Mouse (Mus musculus) urinary bladder, postnatal 25 days (tissue): Measurements from ENCODE around the gene P2rx4.

ENCODE experiments used
- DNase-seq: peaks from one replicate; pipeline ENCODE4 v3.0.0; 2022; ENCODE audit warnings: low spot score

Gene P2rx4

GRCm38 (mm10) chr5:122703574-122703973 is 3.8 kb upstream of the P2rx4 start:
- no peak for DNase-seq

DNA sequence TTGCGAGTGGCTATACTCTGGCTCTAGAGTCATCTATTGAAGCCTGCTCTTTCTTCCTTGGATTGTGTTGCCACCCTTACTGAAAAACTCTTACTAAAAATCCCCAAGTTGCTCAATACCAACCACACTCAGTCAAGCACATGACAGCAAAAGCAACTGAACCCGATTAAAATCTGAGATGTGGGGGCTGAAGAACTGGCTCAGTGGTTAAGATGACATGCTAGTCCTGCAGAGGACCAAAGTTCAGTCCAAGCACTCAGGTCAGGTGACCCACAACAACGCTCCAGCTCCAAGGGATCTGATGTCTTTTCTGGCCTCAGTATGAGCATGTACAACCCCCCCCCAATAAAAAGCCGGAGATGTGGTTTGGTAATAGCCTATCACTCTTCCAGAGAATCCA is 2.8 kb upstream of the P2rx4 start:
- no peak for DNase-seq

- DNase-seq, result no peak
These were observed 2.2 kb upstream of the P2rx4 start for GRCm38 (mm10) chr5:122705174-122705573.

- DNase-seq, result no peak
These were observed 448 bp upstream of the P2rx4 start for GRCm38 (mm10) chr5:122706917-122707275.

- DNase-seq, result no peak
These were observed 1.5 kb downstream of the P2rx4 start for GRCm38 (mm10) chr5:122708819-122709218.

GRCm38 (mm10) chr5:122715723-122716122 is 8.4 kb downstream of the P2rx4 start:
- DNase-seq, result no peak

DNA sequence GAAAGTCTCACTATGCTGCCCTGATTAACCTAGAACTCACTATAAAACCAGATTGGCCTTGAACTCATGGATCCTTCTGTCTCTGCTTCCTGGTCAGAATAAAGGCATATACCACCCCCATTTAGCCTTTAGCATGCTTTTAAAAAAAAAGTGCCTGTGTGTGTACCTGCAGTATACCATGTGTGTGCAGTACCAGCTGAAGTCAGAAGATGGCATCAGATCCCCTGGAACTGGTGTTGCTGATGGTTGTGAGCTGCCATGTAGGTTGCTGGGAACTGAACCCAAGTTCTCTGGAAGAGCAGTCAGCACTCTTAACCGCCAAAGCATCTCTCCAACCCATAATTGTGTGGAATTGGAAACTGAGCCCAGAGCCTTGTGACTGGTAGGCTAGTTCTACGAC is 9.4 kb downstream of the P2rx4 start:
- DNase-seq, result no peak

GRCm38 (mm10) chr5:122718400-122718799 is 11.1 kb downstream of the P2rx4 start:
- DNase-seq, result no peak

DNA sequence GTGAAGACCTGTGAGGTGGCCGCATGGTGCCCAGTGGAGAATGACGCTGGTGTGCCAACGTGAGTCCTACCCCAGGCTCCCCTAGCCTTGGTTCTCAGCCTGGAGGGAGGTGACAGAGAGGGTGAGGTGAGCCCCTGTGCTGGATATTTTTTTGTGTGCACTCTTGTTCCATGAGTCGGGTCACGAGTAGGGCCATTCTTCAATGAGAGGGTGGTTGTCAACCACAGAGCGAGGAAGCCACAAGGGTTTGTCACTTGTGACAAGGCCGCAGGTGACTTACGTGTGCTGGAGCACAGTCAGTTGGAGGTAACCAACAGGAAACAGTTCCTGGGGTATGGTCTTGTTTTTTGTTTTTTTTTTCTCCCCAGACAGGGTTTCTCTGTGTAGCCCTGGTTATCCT is 11.8 kb downstream of the P2rx4 start:
- no peak for DNase-seq

DNA sequence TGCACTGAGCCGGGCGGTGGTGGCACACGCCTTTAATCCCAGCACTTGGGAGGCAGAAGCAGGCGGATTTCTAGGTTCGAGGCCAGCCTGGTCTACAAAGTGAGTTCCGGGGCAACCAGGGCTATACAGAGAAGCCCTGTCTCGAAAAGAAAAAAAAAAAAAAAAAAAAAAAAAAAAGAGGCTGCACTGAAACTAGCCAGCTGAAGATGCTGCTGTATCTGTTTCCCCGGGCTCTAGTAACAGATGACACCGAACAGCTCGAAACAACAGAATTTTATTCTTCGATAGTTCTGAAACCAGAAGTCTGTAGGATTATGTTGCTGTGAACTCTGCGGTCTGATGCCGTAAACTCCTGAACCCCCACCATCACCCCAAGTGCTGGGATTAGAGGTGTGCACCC is 18.1 kb downstream of the P2rx4 start:
- no peak for DNase-seq

DNA sequence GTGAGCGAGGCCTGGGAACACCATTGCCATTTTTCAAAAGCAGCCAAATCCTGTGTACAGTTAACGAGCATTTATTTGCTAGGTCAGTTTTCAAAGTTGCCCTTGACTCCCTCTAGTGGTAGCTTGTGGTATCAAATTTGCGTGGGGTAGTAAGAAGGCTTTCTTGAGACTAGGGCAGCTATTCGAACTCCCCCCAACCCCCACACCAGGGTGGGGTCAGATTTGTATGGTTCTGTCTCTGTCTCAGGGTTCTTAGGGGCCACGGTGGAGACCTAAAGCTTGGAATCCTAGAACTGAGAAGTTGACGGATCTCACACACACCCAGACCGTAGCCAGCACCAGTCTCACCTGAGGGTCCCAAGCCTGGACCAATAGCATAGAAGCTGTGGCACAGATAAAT is 18.7 kb downstream of the P2rx4 start:
- DNase-seq, result peak; percentile 39

DNA sequence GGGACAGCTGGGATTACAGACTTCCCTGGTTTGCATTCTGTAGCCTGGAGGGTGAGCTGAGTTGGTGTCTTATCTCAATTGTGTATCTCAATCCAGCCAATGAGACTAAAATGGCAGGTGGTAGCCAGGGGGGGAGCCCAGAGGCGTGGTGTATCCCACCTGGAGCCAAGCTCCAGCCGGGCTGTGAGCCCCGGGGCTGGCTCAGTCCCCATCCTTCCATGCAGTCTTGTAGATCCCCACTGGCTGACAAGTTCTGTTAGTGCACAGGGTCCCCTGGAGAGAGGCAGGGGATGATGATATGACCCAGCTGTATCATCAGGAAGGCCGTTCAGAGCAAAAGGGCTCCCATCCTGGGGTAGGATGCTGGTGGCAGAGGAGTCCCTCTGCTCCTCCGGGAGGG is 19.3 kb downstream of the P2rx4 start:
- no peak for DNase-seq

DNA sequence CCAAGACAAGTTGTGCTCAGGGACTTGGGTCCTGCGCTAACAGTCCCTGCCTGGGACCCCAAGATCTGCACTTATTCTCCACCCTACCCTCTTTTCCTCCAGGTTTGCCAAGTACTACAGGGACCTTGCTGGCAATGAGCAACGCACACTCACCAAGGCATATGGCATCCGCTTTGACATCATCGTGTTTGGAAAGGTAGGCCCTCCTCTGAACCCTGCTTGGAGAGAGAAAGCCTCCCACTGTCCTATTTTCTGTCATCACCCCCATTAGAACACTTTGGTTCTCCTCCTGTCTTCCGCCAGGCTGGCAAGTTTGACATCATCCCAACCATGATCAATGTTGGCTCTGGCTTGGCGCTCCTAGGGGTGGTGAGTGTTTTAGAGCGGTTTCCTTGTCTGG is 19.8 kb downstream of the P2rx4 start:
- DNase-seq, result no peak

DNA sequence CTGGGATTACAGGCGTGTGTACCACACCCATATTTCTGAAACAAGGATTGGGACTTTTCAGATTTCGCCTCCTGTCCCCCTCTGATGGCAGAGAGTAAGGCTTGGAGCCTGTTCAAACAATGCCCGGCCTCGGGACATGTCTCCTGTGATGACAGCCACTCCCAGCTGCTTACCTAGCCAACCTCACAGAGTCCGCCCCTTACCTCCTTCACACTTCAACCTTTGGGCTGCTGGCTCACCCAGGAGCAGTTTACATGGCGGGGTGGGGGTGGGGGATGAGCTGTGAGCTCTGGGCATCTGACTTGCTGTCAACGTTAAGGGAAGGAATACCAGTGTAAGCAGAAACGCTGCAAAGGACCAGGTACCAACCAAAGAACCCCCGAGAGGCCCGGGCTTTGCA is 23.4 kb downstream of the P2rx4 start:
- DNase-seq, result no peak

DNA sequence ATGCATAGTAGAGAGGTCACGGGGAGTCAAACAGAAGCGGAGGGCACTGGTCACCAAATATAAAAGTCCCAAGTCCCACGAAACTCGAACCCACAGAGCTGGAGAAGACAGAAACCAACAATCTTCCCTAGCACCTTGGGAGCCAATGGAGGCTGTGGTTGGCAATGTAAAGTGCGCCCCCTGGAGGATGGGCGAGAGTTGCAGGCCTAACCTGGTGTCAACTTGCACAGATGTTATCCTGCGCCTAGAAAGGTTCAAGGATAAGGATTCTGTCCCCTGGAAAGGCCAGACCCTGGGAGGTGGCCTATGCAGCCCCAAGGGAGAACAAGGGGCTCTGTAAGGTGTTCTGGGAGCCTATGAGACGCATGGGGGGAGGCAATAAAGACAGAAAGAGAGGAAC is 24.0 kb downstream of the P2rx4 start:
- peak; percentile 60 for DNase-seq

DNA sequence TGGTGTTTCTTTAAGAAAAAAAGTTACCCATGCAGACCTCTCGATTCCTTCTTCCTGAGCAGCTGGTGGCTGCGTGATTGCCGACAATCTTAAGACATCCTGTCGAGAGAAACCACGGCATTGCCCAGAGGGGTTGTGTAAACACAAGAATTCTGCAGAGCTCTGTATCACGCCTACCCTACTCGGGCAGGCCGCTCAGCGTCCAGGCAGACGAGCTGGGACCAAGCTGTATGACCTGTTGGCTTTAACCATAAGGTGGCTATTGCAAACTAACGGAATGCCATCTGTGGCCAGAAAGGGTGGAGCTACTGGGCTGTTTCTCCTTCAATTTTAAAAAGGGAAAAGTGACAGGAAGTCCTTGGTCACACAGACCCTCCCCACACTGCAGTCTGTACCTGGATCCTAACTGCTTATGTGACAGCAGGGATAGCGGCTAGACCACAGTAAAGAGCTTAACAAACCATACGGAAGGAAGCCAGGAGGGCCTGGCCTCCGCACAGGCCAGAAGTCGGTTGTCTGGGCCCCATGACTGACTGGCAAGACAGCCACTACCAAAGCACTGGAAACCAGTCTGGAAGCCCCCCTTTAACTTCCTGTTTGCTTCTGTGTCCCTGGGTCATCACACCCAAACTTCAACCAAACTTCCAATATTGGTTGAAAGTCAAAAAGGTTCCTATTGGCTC is 24.8 kb downstream of the P2rx4 start:
- no peak for DNase-seq

GRCm38 (mm10) chr5:122733881-122734280 is 26.5 kb downstream of the P2rx4 start:
- DNase-seq, result no peak

- no peak for DNase-seq
These were observed 28.5 kb downstream of the P2rx4 start for GRCm38 (mm10) chr5:122735853-122736252.

DNA sequence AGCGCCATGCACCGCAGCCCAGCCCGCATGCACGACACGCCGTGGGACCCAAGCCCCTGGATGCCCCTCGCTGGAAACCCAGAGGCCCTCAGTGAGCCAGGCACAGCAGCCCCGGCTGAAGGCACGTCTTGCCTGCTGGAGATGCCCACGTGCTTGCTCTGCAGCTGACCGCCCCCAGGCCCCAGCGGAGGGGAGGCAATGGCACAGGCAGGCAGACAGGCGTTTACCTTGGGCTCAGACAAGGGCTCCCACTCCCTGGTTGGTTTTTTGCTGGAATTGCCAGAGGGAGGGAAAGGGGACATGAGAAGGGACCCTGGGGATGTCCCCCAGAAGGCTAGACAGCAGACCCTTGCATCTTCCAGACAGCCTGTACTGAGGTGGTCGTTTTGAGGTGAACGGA is 29.4 kb downstream of the P2rx4 start:
- no peak for DNase-seq

DNA sequence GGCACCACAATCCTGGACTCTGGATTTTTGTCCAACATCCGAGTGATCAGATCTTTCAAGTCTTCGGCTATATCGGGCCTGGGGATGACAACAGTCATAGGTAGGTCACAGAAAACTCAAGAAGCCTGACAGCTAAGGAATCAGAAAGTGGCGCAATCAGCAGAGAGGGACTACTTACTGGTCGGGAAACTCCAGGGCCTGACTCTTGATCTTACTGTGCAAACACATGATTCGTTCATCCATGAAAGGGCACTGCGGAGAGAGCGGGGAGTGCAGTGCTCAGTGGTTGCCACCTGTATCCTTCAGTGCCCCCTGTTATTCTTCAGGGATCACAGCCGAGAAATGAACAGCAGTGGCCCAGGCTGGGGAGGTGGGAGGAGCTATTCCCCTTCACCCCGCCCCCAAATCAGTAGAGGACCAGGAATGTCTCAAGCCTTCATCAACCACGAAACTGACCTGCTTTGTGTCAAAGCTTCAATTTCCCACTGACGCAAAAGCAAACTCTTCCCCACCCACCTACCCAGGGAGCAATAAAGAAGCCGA is 36.6 kb downstream of the P2rx4 start:
- no peak for DNase-seq

DNA sequence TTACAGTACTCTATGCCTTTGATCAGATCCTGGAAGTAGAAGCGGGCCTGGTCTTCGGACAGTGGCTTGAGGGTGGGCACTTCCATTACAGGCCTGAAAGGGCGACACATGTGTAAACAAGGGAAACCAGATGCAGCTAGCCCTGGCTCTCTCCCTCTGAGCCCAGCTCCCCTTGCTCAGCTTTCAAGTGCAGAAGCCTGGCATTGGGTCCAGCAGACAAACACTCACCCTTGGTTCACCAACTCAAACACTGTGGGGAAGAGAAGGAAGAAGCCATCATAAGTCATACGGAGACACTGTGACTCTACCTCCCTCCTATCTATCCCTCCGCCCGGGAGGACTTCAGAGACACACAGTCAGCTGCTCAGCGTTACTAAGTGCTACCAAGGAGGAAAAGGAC is 40.6 kb downstream of the P2rx4 start:
- no peak for DNase-seq

DNA sequence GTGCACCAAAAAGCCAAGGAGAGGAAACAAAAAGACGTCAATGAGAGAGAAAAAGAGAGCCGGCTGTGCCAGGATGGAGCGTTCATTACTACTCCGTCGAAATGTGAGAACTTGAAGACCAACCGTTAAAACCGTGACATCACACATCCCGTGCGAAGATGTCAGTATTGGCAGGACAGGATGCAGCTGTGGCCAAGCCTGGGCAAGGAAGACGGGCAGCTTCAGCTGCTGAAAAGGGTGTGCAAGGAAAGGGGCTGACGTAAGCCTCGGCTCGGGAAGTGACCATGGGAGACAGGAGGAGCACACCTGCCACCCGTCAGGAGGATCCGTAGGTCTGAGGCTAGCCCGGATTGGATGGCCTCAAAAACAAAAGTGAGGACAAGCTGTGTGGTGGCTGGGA is 47.1 kb downstream of the P2rx4 start:
- DNase-seq, result no peak

DNA sequence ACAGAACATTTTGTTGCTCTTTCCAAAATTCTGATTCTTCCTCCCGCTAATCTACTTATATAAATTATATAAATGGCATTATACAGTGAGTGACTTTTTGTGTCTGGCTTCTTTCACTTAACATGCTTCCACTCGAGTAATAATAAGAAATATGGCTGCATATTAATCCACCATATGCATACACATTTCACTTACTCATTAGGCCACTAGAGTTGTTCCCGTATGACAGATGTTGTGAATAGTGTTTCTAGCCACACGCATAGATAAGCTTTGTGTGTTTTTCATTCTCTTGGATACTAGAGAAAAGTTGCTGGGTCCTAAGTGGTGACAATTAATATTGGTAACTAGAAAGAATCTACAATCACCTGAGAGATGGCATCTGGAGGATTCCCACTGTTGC is 48.3 kb downstream of the P2rx4 start:
- DNase-seq, result no peak

- no peak for DNase-seq
These were observed 48.8 kb downstream of the P2rx4 start for GRCm38 (mm10) chr5:122756144-122756543.

GRCm38 (mm10) chr5:122756680-122757079 is 49.3 kb downstream of the P2rx4 start:
- no peak for DNase-seq
